Mouse (Mus musculus) mouse embryonic stem cell (cell line): ENCODE results near the gene Csmd2.

Source experiments
- in situ Hi-C, 2 experiments: fragments of 300-500 bp; cut with MboI; formaldehyde crosslinking; loops; 1 replicate in 1 of 2; 3 replicates in 1 of 2; pipeline ENCODE4 v1.14.3; 2019 to 2020; ENCODE audit warnings: low sequenced_read_pairs in 2 of 2, low pct_unique_long_range_greater_than_20kb in 1 of 2, mixed read lengths in 1 of 2; ENCODE audit not compliant: unreplicated experiment in 1 of 2

Csmd2 gene

DNA sequence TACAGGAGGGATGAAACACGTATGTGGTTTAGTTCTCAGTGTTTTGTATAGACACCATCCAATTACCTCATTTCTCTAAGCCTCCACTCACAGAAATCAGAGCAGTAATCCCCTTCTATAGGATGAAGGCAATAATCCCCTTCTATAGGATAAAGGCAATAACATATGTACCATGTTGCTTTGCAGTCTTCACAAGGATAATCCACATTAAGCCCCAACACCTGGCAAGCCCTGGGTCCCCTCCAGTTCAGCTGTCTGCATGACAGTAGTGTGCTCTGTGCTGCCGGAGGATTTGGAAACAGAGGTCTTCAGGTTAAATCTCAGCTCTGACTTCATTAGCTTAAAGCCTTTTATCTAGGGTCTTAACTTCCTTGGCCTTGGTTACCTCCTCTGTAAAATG lies 391.3 kb downstream of the Csmd2 start:
- in situ Hi-C loops = no loop called here

DNA sequence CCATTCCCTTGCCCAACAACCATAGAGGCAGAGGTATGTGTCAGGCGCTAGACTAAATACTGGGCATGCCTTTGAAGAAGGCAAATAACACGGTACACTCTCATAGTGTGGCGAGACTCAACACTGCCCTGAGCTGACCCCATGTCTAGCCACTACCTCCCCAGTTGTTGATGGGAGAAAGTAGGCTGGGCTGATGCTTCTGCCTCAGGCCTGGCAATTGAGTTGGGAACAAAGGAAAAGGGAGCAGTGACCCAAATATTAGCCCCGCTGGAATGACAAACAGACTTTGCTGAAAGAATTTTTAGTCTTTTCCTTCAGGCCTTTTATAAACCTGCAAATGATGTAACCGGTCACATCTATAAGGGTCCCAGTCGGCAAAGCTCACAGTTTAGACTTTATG lies 393.7 kb downstream of the Csmd2 start:
- in situ Hi-C loops = no loop called here

DNA sequence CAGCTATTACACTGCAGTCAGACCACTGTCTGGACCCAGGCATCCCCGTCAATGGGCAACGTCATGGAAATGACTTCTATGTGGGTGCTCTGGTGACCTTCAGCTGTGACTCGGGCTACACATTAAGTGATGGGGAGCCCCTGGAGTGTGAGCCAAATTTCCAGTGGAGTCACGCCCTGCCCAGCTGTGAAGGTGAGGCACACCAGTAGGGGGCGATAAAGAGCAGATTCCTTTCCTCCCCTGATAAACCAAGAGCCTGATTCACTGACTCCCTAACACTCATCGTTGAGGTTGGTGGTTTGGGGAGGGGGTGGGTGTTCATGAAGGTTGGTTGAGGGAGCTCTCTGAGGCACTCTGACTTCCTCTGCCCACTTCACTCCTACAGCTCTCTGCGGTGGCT lies 396.1 kb downstream of the Csmd2 start:
- in situ Hi-C loops = no loop called here

DNA sequence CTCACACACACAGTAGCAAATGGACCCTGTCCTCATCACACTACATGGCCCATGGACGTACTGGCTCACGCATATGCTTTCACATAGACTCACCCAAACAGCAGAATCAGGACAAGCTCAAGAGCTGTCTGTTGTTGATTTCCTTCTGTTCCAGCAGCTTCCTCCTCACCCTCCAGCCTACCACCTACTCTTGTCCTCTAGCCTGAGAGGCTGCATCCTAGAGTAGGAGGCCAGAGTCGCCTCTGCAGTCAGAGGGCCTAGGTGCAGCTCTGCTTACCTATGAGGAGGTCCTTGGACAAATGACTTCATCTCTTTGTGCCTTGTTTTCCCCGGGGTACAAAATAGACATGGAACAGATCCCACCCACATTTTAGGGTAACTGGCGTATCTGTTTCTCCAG lies 403.8 kb downstream of the Csmd2 start:
- in situ Hi-C loops = no loop called here

GRCm38 (mm10) chr4:128392279-128392678 lies 404.6 kb downstream of the Csmd2 start:
- in situ Hi-C loops = no loop called here

DNA sequence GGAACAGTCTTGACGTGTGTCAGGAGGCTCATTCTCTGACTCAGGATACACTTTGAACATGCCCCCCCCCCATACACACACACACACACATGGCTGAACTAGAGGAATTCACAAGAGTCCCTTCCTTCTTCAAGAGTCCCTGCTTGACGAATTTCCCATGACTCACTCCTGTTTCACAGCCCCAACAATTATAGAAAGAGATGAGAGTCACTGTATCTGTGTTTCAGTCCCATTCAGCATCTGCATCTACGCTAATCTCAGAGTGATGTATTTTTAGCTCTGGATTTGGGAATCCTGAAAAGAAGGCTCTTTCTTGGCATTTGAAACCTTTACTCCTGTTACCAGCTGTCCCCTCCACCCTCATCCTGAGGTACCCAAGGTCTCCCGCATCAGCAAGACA lies 406.2 kb downstream of the Csmd2 start:
- in situ Hi-C loops = no loop called here

- in situ Hi-C loops = no loop called here
Observed at GRCm38 (mm10) chr4:128396616-128397015, 409.0 kb downstream of the Csmd2 start.

DNA sequence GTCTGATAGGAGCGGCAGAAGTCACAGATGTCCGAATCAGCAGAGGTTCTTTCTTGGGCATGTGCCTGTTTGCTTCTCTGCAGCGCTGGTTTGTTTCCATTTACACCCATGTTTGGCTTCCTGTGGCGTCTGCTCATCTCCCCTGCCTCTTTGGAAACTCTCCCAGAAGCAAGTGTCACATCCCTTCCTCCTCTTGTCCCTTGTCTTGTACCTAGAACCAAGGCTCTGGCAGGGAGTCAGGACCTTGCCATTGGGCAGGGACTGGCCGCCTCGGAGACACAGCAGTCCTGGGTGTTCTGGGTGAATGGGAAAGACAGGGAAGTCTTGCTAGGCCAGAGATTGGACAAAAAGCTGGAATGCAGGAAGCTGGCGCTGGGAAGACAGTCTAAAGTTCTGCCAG lies 410.1 kb downstream of the Csmd2 start:
- in situ Hi-C loops = no loop called here

- in situ Hi-C loops = no loop called here
Observed at GRCm38 (mm10) chr4:128398948-128399347, 411.3 kb downstream of the Csmd2 start.

DNA sequence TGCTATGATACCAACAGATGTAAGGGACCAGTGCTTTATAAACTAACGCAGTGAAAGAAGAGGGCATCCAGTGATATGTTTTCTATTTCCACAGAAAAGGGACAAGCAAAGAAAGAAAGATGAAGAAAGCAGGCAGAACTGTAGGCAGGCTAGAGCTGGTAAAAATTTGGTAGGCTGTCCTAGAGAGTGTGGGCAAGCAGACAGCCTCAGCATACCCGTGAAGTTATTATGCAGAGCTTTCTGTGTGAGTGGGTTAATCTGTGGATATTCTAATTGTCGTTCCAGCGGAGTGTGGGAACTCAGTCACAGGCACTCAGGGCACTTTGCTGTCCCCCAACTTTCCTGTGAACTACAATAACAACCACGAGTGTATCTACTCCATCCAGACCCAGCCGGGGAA lies 412.4 kb downstream of the Csmd2 start:
- in situ Hi-C loops = no loop called here

- in situ Hi-C loops = no loop called here
Observed at GRCm38 (mm10) chr4:128401591-128401990, 413.9 kb downstream of the Csmd2 start.

DNA sequence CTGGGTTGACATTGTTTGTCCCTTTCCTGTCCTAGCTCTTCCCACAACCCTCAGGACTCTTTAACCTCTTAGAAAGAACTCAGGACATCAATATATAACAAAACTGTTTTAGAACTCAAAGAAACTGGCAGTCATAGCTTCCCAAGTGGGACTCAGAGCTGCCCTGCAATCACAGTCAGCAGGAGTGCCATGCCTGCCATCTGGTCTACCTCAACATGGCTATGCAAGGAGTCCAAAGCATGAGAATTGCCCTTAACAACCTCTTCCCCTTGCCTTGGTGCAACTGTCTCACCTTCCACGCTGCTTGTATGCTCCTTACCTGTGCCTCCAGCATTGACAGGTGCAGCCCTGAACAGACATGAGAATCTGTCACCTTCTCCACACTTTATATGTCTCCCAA lies 415.0 kb downstream of the Csmd2 start:
- in situ Hi-C loops = no loop called here

GRCm38 (mm10) chr4:128405576-128405975 lies 417.9 kb downstream of the Csmd2 start:
- in situ Hi-C loops = no loop called here

GRCm38 (mm10) chr4:128407084-128407845 lies 419.6 kb downstream of the Csmd2 start:
- in situ Hi-C loops = no loop called here

- in situ Hi-C loops = no loop called here
Observed at GRCm38 (mm10) chr4:128411941-128412630, 424.4 kb downstream of the Csmd2 start.

- in situ Hi-C loops = no loop called here
Observed at GRCm38 (mm10) chr4:128414741-128415140, 427.1 kb downstream of the Csmd2 start.

- in situ Hi-C loops = no loop called here
Observed at GRCm38 (mm10) chr4:128419988-128420617, 432.4 kb downstream of the Csmd2 start.

DNA sequence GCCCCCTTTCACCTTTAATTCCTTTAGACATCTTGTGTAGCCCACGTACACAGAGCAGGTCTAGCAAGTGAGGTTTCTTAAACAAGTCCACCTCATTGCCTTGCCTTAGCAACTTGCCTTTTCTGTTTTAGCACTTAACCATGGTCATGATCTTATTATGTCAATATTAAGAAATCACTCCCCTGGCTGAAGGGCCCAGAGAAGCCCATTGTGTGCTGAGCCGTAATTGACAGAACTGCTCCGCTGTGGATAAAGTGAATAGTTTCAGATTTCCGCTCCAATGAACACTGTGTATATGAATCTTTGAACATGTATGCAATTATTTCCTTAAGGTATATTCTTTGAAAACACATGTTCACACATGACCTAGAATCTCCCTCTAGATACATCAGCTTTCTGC lies 434.8 kb downstream of the Csmd2 start:
- in situ Hi-C loops = no loop called here

DNA sequence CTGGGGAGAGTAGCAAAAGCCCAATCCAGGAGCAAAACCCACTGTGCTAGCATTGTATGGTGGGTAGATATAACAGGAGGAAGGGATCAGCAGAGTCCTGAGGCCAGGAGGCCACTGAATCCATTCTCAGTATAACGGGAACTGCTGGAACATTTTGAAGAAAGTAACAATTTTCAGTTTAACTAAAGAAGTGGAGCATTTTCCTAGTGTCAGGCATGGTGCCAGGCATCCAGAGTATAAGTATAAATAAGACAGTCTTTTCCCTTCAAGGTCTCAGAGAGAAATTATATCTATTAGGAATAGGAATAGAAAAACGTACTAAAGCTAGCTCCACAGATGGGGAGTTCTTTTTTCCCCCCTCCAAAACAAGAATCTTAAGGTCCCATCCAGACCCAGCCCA lies 437.7 kb downstream of the Csmd2 start:
- in situ Hi-C loops = no loop called here
